Comparison of ENCODE assay signal across 14 mouse cellular contexts in the genomic region with DNA sequence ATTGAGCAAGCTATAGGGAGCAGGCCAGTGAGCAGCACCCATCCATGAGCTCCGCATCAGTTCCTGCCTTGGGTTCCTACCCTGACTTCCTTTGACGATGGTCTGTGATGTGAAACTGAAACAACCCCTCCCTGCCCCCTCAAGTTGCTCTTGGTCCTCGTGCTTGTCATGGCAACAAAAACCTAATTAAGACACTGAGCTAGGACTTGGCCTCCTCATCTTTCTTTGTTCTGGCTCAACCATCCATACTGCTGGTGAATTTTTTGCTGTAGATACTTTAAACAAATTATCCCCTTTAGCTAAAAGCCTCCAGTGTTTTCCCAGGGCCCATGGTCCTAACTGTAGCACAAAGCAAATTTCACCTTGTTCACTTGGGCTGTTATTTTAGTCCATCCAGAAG.
DNase-seq lines count a peak whose midpoint lies in the region.
"Had no signal": no experiment of that assay in that cellular context is flagged by ENCODE, and none has a peak within 500 bp of the region (broad histone marks: within the 10 kb centered on the region; RNA-seq: fewer than 3 reads in every experiment).

No protein-coding gene starts in this region.

- DNase-seq in retina, postnatal 1 day: peak; percentile 43
- no peak for DNase-seq in retina, embryonic 14.5 days (ENCODE audit: low spot score)
- DNase-seq in Muller cell, postnatal 12 days (ENCODE audit: inconsistent ontology term): peak; percentile 70
- no peak for DNase-seq in adrenal gland, adult 2 months
- DNase-seq in cerebellum, adult 9-10 months: no peak
- DNase-seq: adrenal gland, adult 8-10 months; adrenal gland, postnatal 14 days; adrenal gland, postnatal 36 days; cerebellum, adult 11 months; cerebellum, adult 18-20 months; cerebellum, adult 8-10 months; cerebellum, postnatal 10 days; cerebellum, postnatal 25 days; forebrain, postnatal 0 days had no signal

Comparison
In these comparisons a context has a peak if more than half of its experiments do, and no peak if none do; other contexts are left out.
1. DNase-seq: peak in retina, postnatal 1 day (single experiment) and Muller cell, postnatal 12 days (single experiment); none in retina, embryonic 14.5 days (single experiment), adrenal gland, adult 2 months (single experiment) and cerebellum, adult 9-10 months (single experiment).